In genomic region chr9:35116391-35117381, GRCm38 (mm10) we compare ENCODE assay signal across 8 mouse cellular contexts. TPM values are rescaled to one million over a fixed set of nuclear protein-coding genes. Genes with fewer than 3 reads are reported as not detected.
DNase-seq lines count a peak whose midpoint lies in the region; ATAC-seq and TF ChIP-seq lines count a peak whose summit lies in the region.

No protein-coding gene starts in this region.

- peaks cover 17% of the 10 kb centered on the region for H3K4me1 ChIP-seq in bone marrow macrophage, adult 2 months (ENCODE audit: control insufficient read depth, insufficient read depth, low read length)
- H3K4me1 ChIP-seq in embryonic facial prominence, embryonic 14.5 days (ENCODE audit: control insufficient read depth, insufficient read depth, low read length): peaks cover 42% of the 10 kb centered on the region
- peaks cover 91% of the 10 kb centered on the region for H3K4me1 ChIP-seq in liver, embryonic 12.5 days

- peak overlapping the region; percentile 91 for H3K9ac ChIP-seq in embryonic facial prominence, embryonic 14.5 days (ENCODE audit: low read depth, low read length)
- peak overlapping the region; percentile 91 for H3K9ac ChIP-seq in liver, embryonic 12.5 days

- H3K4me2 ChIP-seq in embryonic facial prominence, embryonic 14.5 days (ENCODE audit: low read depth, low read length): peak overlapping the region; percentile 86
- H3K4me2 ChIP-seq in liver, embryonic 12.5 days: peak overlapping the region; percentile 89

- H3K4me3 ChIP-seq in bone marrow macrophage, adult 2 months (ENCODE audit: insufficient read depth, low read length): peak overlapping the region; percentile 55
- H3K4me3 ChIP-seq in embryonic facial prominence, embryonic 14.5 days (ENCODE audit: low read depth, low read length): peak overlapping the region; percentile 77
- H3K4me3 ChIP-seq in liver, embryonic 12.5 days: peak overlapping the region; percentile 77

- under 1% methylated on average over 57 of the region's 84 CpGs for WGBS in embryonic facial prominence, embryonic 14.5 days
- WGBS in liver, embryonic 12.5 days (ENCODE audit: insufficient replicate concordance): under 1% methylated on average over 79 of the region's 84 CpGs

- peak; percentile 88 for DNase-seq in CD4-positive helper T cell, adult 2 months (ENCODE audit: low read depth, low spot score)
- DNase-seq in embryonic facial prominence, embryonic 14.5 days (ENCODE audit: low spot score): peak; percentile 93
- DNase-seq in heart, adult 9 months (ENCODE audit: low spot score in 2 of 2): peak; percentile 82 to 83
- DNase-seq in kidney, adult 9 months: peak; percentile 69
- peak; percentile 83 for DNase-seq in naive thymus-derived CD4-positive, alpha-beta T cell, adult 2 months (ENCODE audit: low read depth)
- DNase-seq in spleen, postnatal 4 days (ENCODE audit: low spot score in 2 of 2): peak; percentile 85 to 91

- ATAC-seq in embryonic facial prominence, embryonic 14.5 days (ENCODE audit: low read depth): peak; percentile 88
- ATAC-seq in liver, embryonic 12.5 days: peak; percentile 89

- TF ChIP-seq CTCF in bone marrow macrophage, adult 2 months (IDR thresholded peaks at IDR 0.05; ENCODE audit: low read depth, low read length): no peak

- H3K27ac ChIP-seq in bone marrow macrophage, adult 2 months (ENCODE audit: insufficient read depth, low read depth, low read length): peak overlapping the region; percentile 17; the same call in 1 of the 2 replicates
- peak overlapping the region; percentile 92 for H3K27ac ChIP-seq in embryonic facial prominence, embryonic 14.5 days (replicated peaks; ENCODE audit: low read depth, low read length)
- peak overlapping the region; percentile 89 for H3K27ac ChIP-seq in liver, embryonic 12.5 days

- no peak for TF ChIP-seq POLR2A in bone marrow macrophage, adult 2 months (IDR thresholded peaks at IDR 0.05; ENCODE audit: borderline replicate concordance, low read depth, low read length)

- peaks cover 8% of the 10 kb centered on the region; the same call in 1 of the 2 replicates for H3K36me3 ChIP-seq in embryonic facial prominence, embryonic 14.5 days (ENCODE audit: control insufficient read depth, insufficient read depth, low read length)
- H3K36me3 ChIP-seq in liver, embryonic 12.5 days: peaks cover 55% of the 10 kb centered on the region

- no peaks in the 10 kb centered on the region for H3K9me3 ChIP-seq in embryonic facial prominence, embryonic 14.5 days (ENCODE audit: control insufficient read depth, low read length)
- no peaks in the 10 kb centered on the region for H3K9me3 ChIP-seq in liver, embryonic 12.5 days (replicated peaks)

- no peaks in the 10 kb centered on the region for H3K27me3 ChIP-seq in embryonic facial prominence, embryonic 14.5 days (replicated peaks; ENCODE audit: control insufficient read depth, insufficient read depth, low read length)
- no peaks in the 10 kb centered on the region for H3K27me3 ChIP-seq in liver, embryonic 12.5 days (replicated peaks)

RNA-seq across cellular contexts. Expression of gene St3gal4, which starts 2.4 kb away (rescaled TPM):
- 36.0 and 37.0 TPM in 2 replicates for polyA plus RNA-seq in bone marrow macrophage, adult 2 months (2012; ENCODE audit: insufficient read depth, insufficient read length, missing spikeins)
- polyA plus RNA-seq in embryonic facial prominence, embryonic 14.5 days (2014; fragmentation: Nextera tagmentation; extraction: Ambion mirVana): 31.0 and 35.2 TPM in 2 replicates
- polyA plus RNA-seq in liver, embryonic 12.5 days (2016; fragmentation: Nextera tagmentation; extraction: Ambion mirVana): 27.9 and 30.1 TPM in 2 replicates

RNA-seq across cellular contexts. Expression of gene Dcps, which starts 59.2 kb away (rescaled TPM):
- polyA plus RNA-seq in bone marrow macrophage, adult 2 months (2012; ENCODE audit: insufficient read depth, insufficient read length, missing spikeins): 23.4 and 24.3 TPM in 2 replicates
- polyA plus RNA-seq in embryonic facial prominence, embryonic 14.5 days (2014; fragmentation: Nextera tagmentation; extraction: Ambion mirVana): 59.3 and 68.7 TPM in 2 replicates
- polyA plus RNA-seq in liver, embryonic 12.5 days (2016; fragmentation: Nextera tagmentation; extraction: Ambion mirVana): 65.9 and 66.0 TPM in 2 replicates

Comparison
In these comparisons a context has a peak if more than half of its experiments do, and no peak if none do; other contexts are left out.
1. Peak in every context shown above with its lines: DNase-seq, ATAC-seq, H3K4me3 ChIP-seq and H3K27ac ChIP-seq.
2. H3K27ac ChIP-seq: peak in every context shown above with its lines; median percentile 92 in embryonic facial prominence, embryonic 14.5 days; 89 in liver, embryonic 12.5 days; 17 in bone marrow macrophage, adult 2 months.